Mouse (Mus musculus) CH12.LX (cell line): ENCODE data around the gene Rasgrp3. TPM values are rescaled to one million over a fixed set of nuclear protein-coding genes. Genes with fewer than 3 reads are reported as not detected.

Experiments used
- DNase-seq: peaks from one replicate; pipeline ENCODE4 v3.0.0-alpha.2; 2013; ENCODE audit errors: extremely low read depth
- H3K27ac ChIP-seq: 2 replicates; pipeline ENCODE4 v1.5.1; 2012; ENCODE audit warnings: low read depth, mild to moderate bottlenecking, control low read depth, moderate library complexity; ENCODE audit not compliant: insufficient read depth
- H3K27me3 ChIP-seq: replicated peaks from 2 replicates; pipeline ENCODE3; 2012; ENCODE audit warnings: inconsistent platforms
- H3K36me3 ChIP-seq, 2 experiments: replicated peaks in 1 of 2; 2 replicates each; pipeline versions ENCODE3 to v1.6.1; 2012; ENCODE audit warnings: inconsistent platforms in 1 of 2, low read length in 1 of 2, mild to moderate bottlenecking in 1 of 2, mixed read lengths in 1 of 2, moderate library complexity in 1 of 2; ENCODE audit not compliant: control insufficient read depth in 1 of 2, insufficient read depth in 1 of 2
- H3K4me1 ChIP-seq, 2 experiments: 2 replicates each; pipeline ENCODE4 v1.6.1; 2012; ENCODE audit warnings: inconsistent platforms in 1 of 2, moderate library complexity in 1 of 2; ENCODE audit not compliant: insufficient read depth in 2 of 2, control insufficient read depth in 1 of 2
- H3K4me2 ChIP-seq: 2 replicates; pipeline ENCODE4 v1.6.1; 2012; ENCODE audit warnings: low read depth, mild to moderate bottlenecking, control low read depth; ENCODE audit not compliant: poor library complexity, insufficient read depth, severe bottlenecking
- H3K4me3 ChIP-seq, 3 experiments: fragments of 150-350 bp in 1 of 3; sonication (generic) in 1 of 3; replicated peaks in 1 of 3; 2 replicates each; pipeline versions ENCODE3 to v1.5.1; 2011 to 2012; ENCODE audit warnings: low read depth in 2 of 3, low read length in 2 of 3, mild to moderate bottlenecking in 2 of 3, moderate library complexity in 2 of 3, control low read depth in 1 of 3, improper control_type of control experiment in 1 of 3, inconsistent platforms in 1 of 3, mixed read lengths in 1 of 3; ENCODE audit not compliant: poor library complexity in 1 of 3
- H3K79me2 ChIP-seq: replicated peaks from 2 replicates; pipeline ENCODE4 v1.6.1; 2012; ENCODE audit warnings: mild to moderate bottlenecking, moderate library complexity; ENCODE audit not compliant: control insufficient read depth, poor library complexity, insufficient read depth, severe bottlenecking; ENCODE audit errors: extremely low read depth
- H3K9ac ChIP-seq: 2 replicates; pipeline ENCODE4 v1.6.1; 2012; ENCODE audit warnings: low read depth, mild to moderate bottlenecking, control low read depth, moderate library complexity; ENCODE audit not compliant: insufficient read depth
- H3K9me3 ChIP-seq: replicated peaks from 2 replicates; pipeline ENCODE3; 2012; ENCODE audit warnings: low read length, inconsistent platforms, mixed read lengths
- EP300 ChIP-seq: IDR thresholded peaks from 2 replicates; pipeline ENCODE4 v1.6.1; 2011; ENCODE audit warnings: low read length, improper control_type of control experiment
- ETS1 ChIP-seq: conservative IDR thresholded peaks from 2 replicates; pipeline ENCODE4 v1.6.1; 2012; ENCODE audit warnings: low read depth, mild to moderate bottlenecking, inconsistent platforms, low read length, improper control_type of control experiment, moderate library complexity
- HCFC1 ChIP-seq: IDR thresholded peaks from 2 replicates; pipeline ENCODE4 v1.6.1; 2012; ENCODE audit warnings: low read depth, mild to moderate bottlenecking, inconsistent platforms, low read length, improper control_type of control experiment
- IRF4 ChIP-seq: IDR thresholded peaks from 2 replicates; pipeline ENCODE4 v1.6.1; 2014; ENCODE audit warnings: low read depth, mild to moderate bottlenecking, inconsistent platforms, low read length, improper control_type of control experiment
- JUND ChIP-seq: conservative IDR thresholded peaks from 2 replicates; pipeline ENCODE4 v1.6.1; 2011; ENCODE audit warnings: low read depth, low read length, improper control_type of control experiment
- MAX ChIP-seq: IDR thresholded peaks from 2 replicates; pipeline ENCODE4 v1.6.1; 2011; ENCODE audit warnings: low read length, improper control_type of control experiment
- MAZ ChIP-seq: IDR thresholded peaks from 2 replicates; pipeline ENCODE4 v1.6.1; 2012; ENCODE audit warnings: low read depth, mild to moderate bottlenecking, inconsistent platforms, low read length, improper control_type of control experiment, moderate library complexity
- MYC ChIP-seq: IDR thresholded peaks from 2 replicates; pipeline ENCODE4 v1.6.1; 2011; ENCODE audit warnings: low read depth, mild to moderate bottlenecking, improper control_type of control experiment, low read length
- PAX5 ChIP-seq: IDR thresholded peaks from 2 replicates; pipeline ENCODE4 v1.6.1; 2012; ENCODE audit warnings: low read length, inconsistent platforms, mixed read lengths
- RAD21 ChIP-seq: IDR thresholded peaks from 2 replicates; pipeline ENCODE4 v1.6.1; 2011; ENCODE audit warnings: low read depth, mild to moderate bottlenecking, low read length, improper control_type of control experiment, moderate library complexity
- TCF12 ChIP-seq: IDR thresholded peaks from 2 replicates; pipeline ENCODE4 v1.6.1; 2014; ENCODE audit warnings: low read depth, mild to moderate bottlenecking, inconsistent platforms, low read length, improper control_type of control experiment
- UBTF ChIP-seq: IDR thresholded peaks from 2 replicates; pipeline ENCODE4 v1.6.1; 2012; ENCODE audit warnings: low read depth, mild to moderate bottlenecking, inconsistent platforms, low read length, improper control_type of control experiment, moderate library complexity
- USF2 ChIP-seq: conservative IDR thresholded peaks from 2 replicates; pipeline ENCODE4 v1.6.1; 2011; ENCODE audit warnings: low read depth, low read length, improper control_type of control experiment
- ZKSCAN1 ChIP-seq: IDR thresholded peaks from 2 replicates; pipeline ENCODE4 v1.6.1; 2012; ENCODE audit warnings: low read depth, inconsistent platforms, low read length, improper control_type of control experiment, borderline replicate concordance
- ZMIZ1 ChIP-seq: IDR thresholded peaks from 2 replicates; pipeline ENCODE4 v1.6.1; 2012; ENCODE audit warnings: low read depth, mild to moderate bottlenecking, inconsistent platforms, low read length, improper control_type of control experiment
- ZNF384 ChIP-seq: IDR thresholded peaks from 2 replicates; pipeline ENCODE4 v1.6.1; 2012; ENCODE audit warnings: low read depth, low read length, improper control_type of control experiment, inconsistent platforms
- dilution Hi-C: fragments of 300-500 bp; cut with MboI; formaldehyde crosslinking; loops from 2 replicates; pipeline ENCODE4 v1.14.3; 2020; ENCODE audit warnings: low sequenced_read_pairs; ENCODE audit not compliant: extremely low pct_unique_long_range_greater_than_20kb, extremely low pct_ligation_motif_present
- in situ Hi-C: fragments of 300-500 bp; cut with MboI; formaldehyde crosslinking; loops from 3 replicates; pipeline ENCODE4 v1.14.3; 2019; ENCODE audit warnings: low sequenced_read_pairs, low pct_ligation_motif_present, low pct_unique_long_range_greater_than_20kb, mixed read lengths
- polyA plus RNA-seq: library from polyadenylated mRNA; unstranded; fragments of >175 nt; gene quantifications from 2 replicates; pipeline ENCODE4 v1.2.1, GENCODE M21; 2012; ENCODE audit warnings: low read depth; ENCODE audit not compliant: insufficient read length
- total RNA-seq, 2 experiments: library from RNA; depleted of rRNA; stranded (reverse); fragments of 300-350 nt in 1 of 2; fragments of >200 nt in 1 of 2; gene quantifications; 2 replicates each; pipeline ENCODE4 v1.2.3; 2012 to 2014

The Rasgrp3 gene
- total and polyA plus RNA-seq, 3 experiments, result 79.6 to 164 (median 161) TPM

- dilution Hi-C loops (no loop called here), in situ Hi-C loops (loop anchor here (25.0 kb wide), 1 partner anchor 402 kb away; no protein-coding TSS in a partner anchor)
- Histone ChIP-seq H3K27ac (no peak overlapping the region), H3K9me3 (no peaks in the 10 kb centered on the region), H3K79me2 (peaks cover 4% of the 10 kb centered on the region; the same call in 1 of the 2 replicates), H3K4me3 (no peak overlapping the region), H3K4me2 (no peak overlapping the region), H3K4me1 (peaks cover 6 to 23% of the 10 kb centered on the region in 2 experiments), H3K27me3 (no peaks in the 10 kb centered on the region), H3K9ac (no peak overlapping the region), H3K36me3 (peaks cover 41 to 70% of the 10 kb centered on the region in 2 experiments)
- no peak for DNase-seq
- TF ChIP-seq MYC (no peak), RAD21 (no peak), EP300 (no peak), TCF12 (no peak)
Measured at GRCm38 (mm10) chr17:75539130-75539529, 103.4 kb downstream of the Rasgrp3 start.

GRCm38 (mm10) chr17:75539841-75540240 is 104.1 kb downstream of the Rasgrp3 start:
- H3K4me3 ChIP-seq, result no peak overlapping the region
- no peak overlapping the region for H3K9ac ChIP-seq
- H3K27me3 ChIP-seq, result no peaks in the 10 kb centered on the region
- TF ChIP-seq MAZ (no peak), PAX5 (no peak), EP300 (no peak), ETS1 (no peak)
- H3K36me3 ChIP-seq, result peaks cover 48 to 77% of the 10 kb centered on the region in 2 experiments
- H3K4me2 ChIP-seq, result no peak overlapping the region
- peaks cover 0 to 16% of the 10 kb centered on the region in 2 experiments; a peak in 3 of 4 replicates for H3K4me1 ChIP-seq
- in situ Hi-C loops (loop anchor here (5.0 to 25.0 kb wide), 2 partner anchors 168 to 403 kb away; no protein-coding TSS in a partner anchor), dilution Hi-C loops (no loop called here)
- H3K27ac ChIP-seq, result no peak overlapping the region
- H3K79me2 ChIP-seq, result peaks cover 7% of the 10 kb centered on the region
- no peaks in the 10 kb centered on the region for H3K9me3 ChIP-seq
- no peak for DNase-seq

- H3K36me3 ChIP-seq, result peaks cover 53 to 93% of the 10 kb centered on the region in 2 experiments
- H3K4me3 ChIP-seq, result no peak overlapping the region
- no peaks in the 10 kb centered on the region for H3K27me3 ChIP-seq
- no peak overlapping the region for H3K9ac ChIP-seq
- H3K4me2 ChIP-seq, result no peak overlapping the region
- H3K27ac ChIP-seq, result no peak overlapping the region
- H3K4me1 ChIP-seq, result peaks cover 0 to 17% of the 10 kb centered on the region in 2 experiments; a peak in 2 of 4 replicates
- in situ Hi-C loops, result loop anchor here (5.0 to 25.0 kb wide), 2 partner anchors 171 to 406 kb away; no protein-coding TSS in a partner anchor
- no peak for DNase-seq
- dilution Hi-C loops, result no loop called here
- peaks cover 25% of the 10 kb centered on the region for H3K79me2 ChIP-seq
- TF ChIP-seq ETS1 (no peak), MAX (no peak), JUND (no peak), TCF12 (no peak), HCFC1 (no peak), ZNF384 (no peak), USF2 (no peak), ZMIZ1 (no peak), UBTF (no peak), ZKSCAN1 (no peak), RAD21 (no peak), MYC (no peak), IRF4 (no peak)
- H3K9me3 ChIP-seq, result no peaks in the 10 kb centered on the region
Measured at GRCm38 (mm10) chr17:75543434-75543833, 107.7 kb downstream of the Rasgrp3 start.
